Comparison of ENCODE assay signal across 18 mouse cellular contexts in genomic region chr1:92920474-92921200, GRCm38 (mm10). TPM values are rescaled to one million over a fixed set of nuclear protein-coding genes. Genes with fewer than 3 reads are reported as not detected.
DNase-seq lines count a peak whose midpoint lies in the region; ATAC-seq and TF ChIP-seq lines count a peak whose summit lies in the region.
"Had no signal": no experiment of that assay in that cellular context is flagged by ENCODE, and none has a peak within 500 bp of the region (broad histone marks: within the 10 kb centered on the region; RNA-seq: fewer than 3 reads in every experiment).

No protein-coding gene starts in this region.

- TF ChIP-seq CTCF in liver, embryonic 14.5 days (IDR thresholded peaks at IDR 0.05; ENCODE audit: low read depth) = no peak

- DNase-seq in lung, postnatal 25 days (ENCODE audit: low spot score) = no peak
- no peak for DNase-seq in liver, embryonic 14.5 days (ENCODE audit: low read depth in 3 of 3, low spot score in 3 of 3)
- no peak for DNase-seq in urinary bladder, adult 18-20 months (ENCODE audit: low spot score in 2 of 2)
- DNase-seq in testis, postnatal 10 days (ENCODE audit: low spot score) = no peak
- no peak for DNase-seq in left cerebral cortex, adult 18-20 months (ENCODE audit: low spot score in 2 of 2)
- DNase-seq: adrenal gland, adult 2 months; kidney, adult 9 months; right cerebral cortex, postnatal 25 days; thymus, postnatal 25 days had no signal

- no peaks in the 10 kb centered on the region for H3K9me3 ChIP-seq in lung, embryonic 16.5 days (ENCODE audit: control insufficient read depth, low read length)
- no peaks in the 10 kb centered on the region for H3K9me3 ChIP-seq in liver, embryonic 14.5 days (ENCODE audit: control insufficient read depth, low read length)
- no peaks in the 10 kb centered on the region for H3K9me3 ChIP-seq in stomach, embryonic 14.5 days (ENCODE audit: control insufficient read depth, low read depth, low read length)
- H3K9me3 ChIP-seq: embryonic facial prominence, embryonic 13.5 days; forebrain, embryonic 10.5 days; hindbrain, embryonic 12.5 days; limb, embryonic 13.5 days had no signal

- no peak overlapping the region for H3K4me2 ChIP-seq in lung, embryonic 16.5 days (ENCODE audit: low read depth, low read length)
- H3K4me2 ChIP-seq in liver, embryonic 14.5 days (ENCODE audit: low read depth) = no peak overlapping the region
- no peak overlapping the region for H3K4me2 ChIP-seq in stomach, embryonic 14.5 days (replicated peaks; ENCODE audit: low read depth, low read length)
- H3K4me2 ChIP-seq: embryonic facial prominence, embryonic 13.5 days; hindbrain, embryonic 12.5 days; limb, embryonic 13.5 days had no signal

- 78% methylated on average over 7 of the region's 7 CpGs for WGBS in lung, embryonic 16.5 days
- 32% methylated on average over 7 of the region's 7 CpGs for WGBS in liver, embryonic 14.5 days (ENCODE audit: insufficient replicate concordance)
- 81% methylated on average over 7 of the region's 7 CpGs for WGBS in stomach, embryonic 14.5 days

- TF ChIP-seq EP300 in liver, embryonic 14.5 days (IDR thresholded peaks at IDR 0.05; ENCODE audit: low read depth) = no peak

- H3K4me1 ChIP-seq in lung, embryonic 16.5 days (replicated peaks; ENCODE audit: control insufficient read depth, insufficient read depth, low read length) = no peaks in the 10 kb centered on the region
- peaks cover 0 to 6% of the 10 kb centered on the region in 2 experiments; a peak in 2 of 4 replicates for H3K4me1 ChIP-seq in liver, embryonic 14.5 days (replicated peaks; ENCODE audit: control insufficient read depth in 2 of 2, insufficient read depth in 2 of 2, low read length in 1 of 2)
- H3K4me1 ChIP-seq in stomach, embryonic 14.5 days (ENCODE audit: control insufficient read depth, insufficient read depth, low read length) = no peaks in the 10 kb centered on the region
- H3K4me1 ChIP-seq: embryonic facial prominence, embryonic 13.5 days; forebrain, embryonic 10.5 days; hindbrain, embryonic 12.5 days; limb, embryonic 13.5 days had no signal

- no peak overlapping the region for H3K4me3 ChIP-seq in lung, embryonic 16.5 days (ENCODE audit: low read length)
- H3K4me3 ChIP-seq in liver, embryonic 14.5 days (ENCODE audit: insufficient read depth in 1 of 2, low read depth in 2 of 2, low read length in 2 of 2) = no peak overlapping the region
- no peak overlapping the region for H3K4me3 ChIP-seq in stomach, embryonic 14.5 days (ENCODE audit: low read depth, low read length)
- H3K4me3 ChIP-seq: embryonic facial prominence, embryonic 13.5 days; forebrain, embryonic 10.5 days; hindbrain, embryonic 12.5 days; limb, embryonic 13.5 days; myocyte had no signal

- no peak overlapping the region for H3K27ac ChIP-seq in lung, embryonic 16.5 days (ENCODE audit: low read length)
- no peak overlapping the region for H3K27ac ChIP-seq in liver, embryonic 14.5 days
- H3K27ac ChIP-seq in stomach, embryonic 14.5 days (ENCODE audit: low read length) = no peak overlapping the region
- H3K27ac ChIP-seq: embryonic facial prominence, embryonic 13.5 days; forebrain, embryonic 10.5 days; hindbrain, embryonic 12.5 days; limb, embryonic 13.5 days had no signal

- H3K9ac ChIP-seq in lung, embryonic 16.5 days (ENCODE audit: low read length) = no peak overlapping the region
- H3K9ac ChIP-seq in liver, embryonic 14.5 days (replicated peaks) = no peak overlapping the region
- no peak overlapping the region for H3K9ac ChIP-seq in stomach, embryonic 14.5 days (replicated peaks; ENCODE audit: low read depth, low read length)
- H3K9ac ChIP-seq: embryonic facial prominence, embryonic 13.5 days; hindbrain, embryonic 12.5 days; limb, embryonic 13.5 days had no signal

- no peaks in the 10 kb centered on the region for H3K27me3 ChIP-seq in lung, embryonic 16.5 days (ENCODE audit: control insufficient read depth, insufficient read depth, low read depth, low read length)
- no peaks in the 10 kb centered on the region for H3K27me3 ChIP-seq in liver, embryonic 14.5 days (ENCODE audit: control insufficient read depth, insufficient read depth, low read length)
- no peaks in the 10 kb centered on the region for H3K27me3 ChIP-seq in stomach, embryonic 14.5 days (ENCODE audit: control insufficient read depth, insufficient read depth, low read length)
- H3K27me3 ChIP-seq: embryonic facial prominence, embryonic 13.5 days; hindbrain, embryonic 12.5 days; limb, embryonic 13.5 days had no signal

- ATAC-seq in lung, embryonic 16.5 days (ENCODE audit: low read depth) = 0 out of 2 replicates have a peak, but pooled peaks have one; percentile 13
- peak; percentile 84 for ATAC-seq in common myeloid progenitor, adult 5-6 weeks (replicated peaks; ENCODE audit: low read depth, poor library complexity, severe bottlenecking)
- peak; percentile 33 for ATAC-seq in liver, embryonic 14.5 days (ENCODE audit: insufficient read depth)
- ATAC-seq in stomach, embryonic 14.5 days (ENCODE audit: insufficient number of reproducible peaks, insufficient read depth, low FRiP score, low read depth) = 0 out of 2 replicates have a peak, but pooled peaks have one; percentile 47

- peaks cover 37% of the 10 kb centered on the region for H3K36me3 ChIP-seq in lung, embryonic 16.5 days (ENCODE audit: control insufficient read depth, insufficient read depth, low read length)
- H3K36me3 ChIP-seq in liver, embryonic 14.5 days (replicated peaks; ENCODE audit: control insufficient read depth, insufficient read depth, low read depth) = peaks cover 13% of the 10 kb centered on the region
- peaks cover 37% of the 10 kb centered on the region for H3K36me3 ChIP-seq in stomach, embryonic 14.5 days (ENCODE audit: control insufficient read depth, insufficient read depth, low read length)

RNA-seq across cellular contexts. Expression of gene Rnpepl1, which starts 10.1 kb away (rescaled TPM):
- polyA plus RNA-seq in lung, embryonic 16.5 days (2015; fragmentation: Nextera tagmentation; extraction: Ambion mirVana) = 14.6 and 19.8 TPM in 2 replicates
- 10.9 and 12.9 TPM in 2 replicates for total RNA-seq in common myeloid progenitor, adult 5-6 weeks (2017)
- 10.7 and 15.3 TPM in 2 replicates for polyA plus RNA-seq in liver, embryonic 14.5 days (2012; rRNA removed)
- polyA plus RNA-seq in liver, embryonic 14.5 days (2014; fragmentation: Nextera tagmentation; extraction: Ambion mirVana) = 8.7 and 10.7 TPM in 2 replicates
- 29.4 and 29.7 TPM in 2 replicates for polyA plus RNA-seq in stomach, embryonic 14.5 days (2014; fragmentation: Nextera tagmentation; extraction: Ambion mirVana)
- total RNA-seq in left cerebral cortex, adult 18-20 months (2021) = 10 to 100 TPM; 30.2 to 34.4 TPM

RNA-seq across cellular contexts. Expression of gene Capn10, which starts 13.5 kb away (rescaled TPM):
- polyA plus RNA-seq in lung, embryonic 16.5 days (2015; fragmentation: Nextera tagmentation; extraction: Ambion mirVana) = 27.5 and 29.2 TPM in 2 replicates
- total RNA-seq in common myeloid progenitor, adult 5-6 weeks (2017) = 8.1 and 11.4 TPM in 2 replicates
- polyA plus RNA-seq in liver, embryonic 14.5 days (2012; rRNA removed) = 7.4 and 8.8 TPM in 2 replicates
- 8.1 and 9.1 TPM in 2 replicates for polyA plus RNA-seq in liver, embryonic 14.5 days (2014; fragmentation: Nextera tagmentation; extraction: Ambion mirVana)
- polyA plus RNA-seq in stomach, embryonic 14.5 days (2014; fragmentation: Nextera tagmentation; extraction: Ambion mirVana) = 28.3 and 30.4 TPM in 2 replicates
- 10 to 100 TPM; 40.1 to 40.7 TPM for total RNA-seq in left cerebral cortex, adult 18-20 months (2021)

RNA-seq across cellular contexts. Expression of gene Dusp28, which starts 13.9 kb away (rescaled TPM):
- polyA plus RNA-seq in lung, embryonic 16.5 days (2015; fragmentation: Nextera tagmentation; extraction: Ambion mirVana) = 9.8 and 11.5 TPM in 2 replicates
- total RNA-seq in common myeloid progenitor, adult 5-6 weeks (2017) = 0.92 and 6.0 TPM in 2 replicates
- 5.2 and 6.4 TPM in 2 replicates for polyA plus RNA-seq in liver, embryonic 14.5 days (2012; rRNA removed)
- 4.4 and 5.4 TPM in 2 replicates for polyA plus RNA-seq in liver, embryonic 14.5 days (2014; fragmentation: Nextera tagmentation; extraction: Ambion mirVana)
- polyA plus RNA-seq in stomach, embryonic 14.5 days (2014; fragmentation: Nextera tagmentation; extraction: Ambion mirVana) = 9.6 and 12.1 TPM in 2 replicates
- 10 to 100 TPM; 18.2 to 19.2 TPM for total RNA-seq in left cerebral cortex, adult 18-20 months (2021)

RNA-seq across cellular contexts. Expression of gene Ankmy1, which starts 17.9 kb away (rescaled TPM):
- 0.48 and 0.75 TPM in 2 replicates for polyA plus RNA-seq in lung, embryonic 16.5 days (2015; fragmentation: Nextera tagmentation; extraction: Ambion mirVana)
- not detected in 2 replicates for total RNA-seq in common myeloid progenitor, adult 5-6 weeks (2017)
- 0.02 and 0.05 TPM in 2 replicates for polyA plus RNA-seq in liver, embryonic 14.5 days (2012; rRNA removed)
- polyA plus RNA-seq in liver, embryonic 14.5 days (2014; fragmentation: Nextera tagmentation; extraction: Ambion mirVana) = not detected in 2 replicates
- polyA plus RNA-seq in stomach, embryonic 14.5 days (2014; fragmentation: Nextera tagmentation; extraction: Ambion mirVana) = 1.1 and 1.2 TPM in 2 replicates
- under 1 TPM; 0.40 to 0.53 TPM for total RNA-seq in left cerebral cortex, adult 18-20 months (2021)
- total RNA-seq: heart, adult 18-20 months had no signal

RNA-seq across cellular contexts. Expression of gene Gpr35, which starts 30.0 kb away (rescaled TPM):
- 0.46 and 0.52 TPM in 2 replicates for polyA plus RNA-seq in lung, embryonic 16.5 days (2015; fragmentation: Nextera tagmentation; extraction: Ambion mirVana)
- total RNA-seq in common myeloid progenitor, adult 5-6 weeks (2017) = 0.46 and 0.78 TPM in 2 replicates
- 0.40 and 0.48 TPM in 2 replicates for polyA plus RNA-seq in liver, embryonic 14.5 days (2012; rRNA removed)
- polyA plus RNA-seq in liver, embryonic 14.5 days (2014; fragmentation: Nextera tagmentation; extraction: Ambion mirVana) = 0.57 and 0.76 TPM in 2 replicates
- 7.7 and 9.5 TPM in 2 replicates for polyA plus RNA-seq in stomach, embryonic 14.5 days (2014; fragmentation: Nextera tagmentation; extraction: Ambion mirVana)
- total RNA-seq in left cerebral cortex, adult 18-20 months (2021) = under 1 TPM in 1 of 2 experiments, not detected in 1; 0.33 TPM

Comparison
In these comparisons a context has a peak if more than half of its experiments do, and no peak if none do; other contexts are left out.
1. ATAC-seq: peak in every context shown above with its lines; median percentile 84 in common myeloid progenitor, adult 5-6 weeks; 47 in stomach, embryonic 14.5 days; 33 in liver, embryonic 14.5 days; 13 in lung, embryonic 16.5 days.